Mouse (Mus musculus) heart, postnatal 0 days (tissue): ENCODE results near the gene Gm10644.
A peak's percentile ranks its signal among the peaks of the same experiment; 100 is the strongest.

ENCODE experiments used
- CTCF ChIP-seq: IDR thresholded peaks from 2 replicates; pipeline ENCODE4 v1.5.1; 2016; ENCODE audit warnings: antibody characterized with exemption, control low read depth, low read depth
- EP300 ChIP-seq: IDR thresholded peaks from 2 replicates; pipeline ENCODE4 v1.6.1; 2016; ENCODE audit warnings: antibody characterized with exemption, low read depth

GRCm38 (mm10) chr8:83892061-83892460 lies 62.9 kb downstream of the Gm10644 start:
- no peak for TF ChIP-seq EP300
- 0 out of 2 replicates have a peak, but pooled peaks have one; percentile 11 for TF ChIP-seq CTCF
